Mouse (Mus musculus): Measurements from ENCODE around the gene Cisd2.

Gene Cisd2

GRCm38 (mm10) chr3:135423608-135424212 is at the start of gene Cisd2:
Gene Cisd2 (minus strand): TSS chr3:135423925.
- DNase-seq (ENCODE audit: low spot score in 2 of 2): no peak

DNA sequence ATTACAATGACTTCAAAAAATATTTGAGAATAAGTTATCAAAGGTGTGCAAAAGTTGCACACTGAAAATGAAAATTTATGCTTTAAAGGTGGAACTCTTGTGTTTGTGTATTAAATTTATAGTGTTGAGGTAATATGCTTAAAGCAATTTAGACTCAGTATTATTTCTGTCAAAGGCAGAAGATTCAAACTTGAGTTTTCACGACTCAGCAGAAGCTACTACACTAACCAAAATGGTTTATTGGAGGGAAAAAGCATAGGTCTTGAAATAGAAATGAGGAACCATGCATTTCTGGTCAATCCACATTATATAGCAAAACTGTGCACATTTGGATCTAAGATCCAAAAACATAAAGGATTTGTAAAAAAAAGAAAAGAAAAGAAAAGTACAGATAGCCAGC is 47.1 kb upstream of the Cisd2 start:
- DNase-seq (ENCODE audit: low spot score in 2 of 2): no peak

DNA sequence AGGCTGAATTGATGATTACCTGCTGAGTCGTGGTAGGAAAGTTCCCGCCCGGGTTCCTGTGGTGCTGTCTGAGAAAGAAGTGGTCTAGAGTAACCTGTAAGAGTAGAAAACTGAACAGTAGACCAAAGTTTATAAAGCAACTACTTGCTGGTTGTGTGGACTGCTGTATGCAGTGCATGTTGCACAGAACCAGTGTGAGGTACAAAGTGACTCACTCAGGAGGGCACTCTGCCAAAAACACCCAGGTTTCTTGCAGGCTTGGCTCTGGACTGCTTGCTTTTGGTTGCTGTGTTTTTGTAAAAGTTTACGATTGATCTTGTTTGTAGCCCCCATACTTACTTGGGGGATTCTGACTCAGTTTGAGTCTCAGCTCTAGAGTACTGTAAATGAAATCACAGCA is 46.2 kb upstream of the Cisd2 start:
- peak; percentile 71 to 72 for DNase-seq (ENCODE audit: low spot score in 2 of 2)

GRCm38 (mm10) chr3:135469146-135469545 is 45.4 kb upstream of the Cisd2 start:
- DNase-seq (ENCODE audit: low spot score in 2 of 2): no peak

DNA sequence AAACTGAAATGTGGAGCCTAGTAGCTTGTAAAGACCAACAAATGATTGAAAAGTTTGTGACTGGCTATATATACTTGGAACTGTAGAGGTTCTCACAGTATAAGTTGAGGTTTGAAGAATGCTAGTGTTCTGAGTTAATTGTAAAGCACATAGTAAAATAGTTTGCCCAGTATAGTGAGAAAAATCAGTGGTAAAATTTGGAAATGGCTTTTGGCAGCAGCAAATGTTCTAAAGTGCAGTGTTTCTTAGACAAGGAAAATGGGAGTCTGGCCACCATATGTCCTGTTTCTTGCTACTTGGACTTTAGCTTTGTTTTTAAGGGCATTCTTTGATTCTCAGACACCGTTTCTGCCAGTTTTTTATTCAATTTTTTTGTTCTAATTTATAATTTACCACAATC is 44.7 kb upstream of the Cisd2 start:
- DNase-seq (ENCODE audit: low spot score in 2 of 2): no peak

- DNase-seq (ENCODE audit: low spot score in 2 of 2): no peak
Measured at GRCm38 (mm10) chr3:135458981-135459380, 35.3 kb upstream of the Cisd2 start.

GRCm38 (mm10) chr3:135444930-135445329 is 21.2 kb upstream of the Cisd2 start:
- no peak for DNase-seq (ENCODE audit: low spot score in 2 of 2)

DNA sequence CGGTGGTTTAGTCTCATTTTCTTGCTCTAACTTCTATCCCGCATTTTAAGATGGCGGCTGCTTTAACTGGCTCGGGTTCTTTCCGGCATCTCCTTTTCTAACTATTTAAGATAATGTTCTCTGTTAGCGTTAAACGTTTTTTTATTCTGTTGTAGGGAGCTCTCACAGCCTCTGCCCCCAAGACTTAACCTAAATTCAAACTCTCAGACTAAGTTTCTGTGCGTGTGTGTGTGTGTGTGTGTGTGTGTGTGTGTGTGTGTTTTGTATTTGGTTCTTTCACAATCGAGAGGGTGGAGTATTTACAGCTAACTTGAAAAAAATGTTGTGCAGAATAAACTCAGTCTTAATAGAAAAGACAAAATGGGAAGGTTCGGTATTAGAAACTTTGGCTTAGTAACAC is 16.9 kb upstream of the Cisd2 start:
- DNase-seq (ENCODE audit: low spot score in 2 of 2): no peak

GRCm38 (mm10) chr3:135440221-135440620 is 16.5 kb upstream of the Cisd2 start:
- DNase-seq (ENCODE audit: low spot score in 2 of 2): peak; percentile 40 to 59

- DNase-seq (ENCODE audit: low spot score in 2 of 2): no peak
Measured at GRCm38 (mm10) chr3:135439651-135440050, 15.9 kb upstream of the Cisd2 start.

DNA sequence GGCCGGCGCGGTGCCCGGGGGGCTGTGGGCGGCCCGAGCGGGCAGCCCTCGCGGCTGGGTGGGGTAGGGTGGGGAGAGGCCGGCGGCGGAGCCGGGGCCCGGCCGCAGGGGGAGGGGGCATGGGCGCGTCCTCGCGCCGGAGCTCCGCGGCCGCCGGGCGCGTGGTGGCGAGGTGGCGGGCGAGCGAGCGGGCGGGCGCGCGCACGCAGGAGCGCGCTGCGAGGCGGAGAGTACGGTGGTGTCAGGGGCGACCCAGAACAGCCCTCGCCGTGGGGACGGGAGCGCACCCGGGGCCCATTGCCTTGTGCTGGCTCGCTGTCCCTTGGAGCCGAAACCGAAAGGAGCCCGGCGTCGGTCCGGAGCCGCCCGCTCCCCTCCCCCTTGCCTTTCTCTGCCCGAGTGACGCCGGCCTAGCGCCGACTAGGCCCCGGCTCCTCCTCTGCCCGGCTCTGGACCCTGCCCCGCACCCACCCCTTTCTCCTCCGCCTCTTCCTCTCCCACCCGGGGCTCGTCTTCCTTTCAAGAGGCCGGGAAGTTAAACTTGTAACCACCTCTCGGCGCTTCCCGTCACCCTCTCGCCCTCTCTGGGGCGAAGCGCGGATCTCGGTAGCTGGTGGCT is 15.3 kb upstream of the Cisd2 start:
- peak; percentile 84 for DNase-seq (ENCODE audit: low spot score in 2 of 2)

DNA sequence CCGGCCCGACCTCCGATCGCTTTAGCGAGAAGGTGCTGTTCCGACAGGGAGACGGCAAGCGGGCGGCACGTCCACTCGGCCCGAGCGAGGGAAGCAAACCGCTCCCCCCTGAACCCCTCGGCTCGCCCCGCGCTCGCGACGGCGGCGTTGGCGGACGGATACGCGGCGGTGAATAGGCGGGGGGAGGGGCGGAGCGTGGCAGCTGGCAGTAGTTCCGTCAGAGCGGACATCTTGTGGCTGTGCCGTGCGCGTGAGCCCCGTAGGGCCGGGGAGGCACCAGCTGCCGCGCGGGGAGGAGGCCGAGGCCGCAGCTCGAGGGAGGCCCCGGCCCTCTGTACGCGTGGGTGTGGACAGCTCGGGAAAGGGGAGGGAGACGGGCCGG is 14.8 kb upstream of the Cisd2 start:
- peak; percentile 96 for DNase-seq (ENCODE audit: low spot score in 2 of 2)

GRCm38 (mm10) chr3:135437758-135438495 is 14.2 kb upstream of the Cisd2 start, which contains the start of gene Ube2d3:
Gene Ube2d3 (plus strand): TSS chr3:135438149.
- peak; percentile 99 to 100 for DNase-seq (ENCODE audit: low spot score in 2 of 2)

- DNase-seq (ENCODE audit: low spot score in 2 of 2): no peak
Measured at GRCm38 (mm10) chr3:135436901-135437616, 13.3 kb upstream of the Cisd2 start.

DNA sequence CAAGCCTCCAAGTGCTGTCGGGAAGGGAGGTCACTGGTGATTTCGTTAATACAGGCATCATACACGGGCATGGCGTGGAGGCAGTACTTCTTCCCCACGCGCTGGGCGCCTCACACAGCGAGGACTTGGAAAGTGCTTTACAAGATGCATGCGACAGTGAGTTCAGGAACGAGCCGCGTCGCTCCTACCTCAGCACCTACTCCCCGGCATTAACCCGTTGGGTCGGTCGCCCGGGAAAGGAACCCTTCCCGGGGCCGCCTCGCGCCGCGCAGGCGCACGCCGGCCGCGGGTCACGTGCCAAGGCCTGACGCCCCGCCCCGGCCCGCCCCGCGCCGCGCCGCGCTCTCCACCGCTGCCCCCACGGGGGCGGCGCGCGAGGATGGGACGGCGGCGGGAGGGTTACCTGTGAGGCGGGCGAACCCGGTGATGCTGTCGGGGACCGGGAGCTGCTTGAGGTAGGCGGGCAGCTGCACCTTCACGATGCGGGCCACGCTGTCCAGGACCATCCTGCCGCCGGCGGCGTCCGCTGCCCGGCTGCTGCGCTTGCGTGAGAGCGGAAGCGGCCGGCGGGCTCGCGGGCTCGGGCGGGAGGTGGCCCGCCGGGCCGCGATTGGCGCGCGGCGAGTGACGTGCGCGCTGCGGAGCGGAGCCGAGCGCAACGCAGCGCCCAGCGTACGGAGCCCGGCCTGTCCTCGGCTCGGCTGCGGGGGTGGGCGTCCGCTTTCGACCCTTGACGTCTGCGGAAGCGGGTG is 693 bp downstream of the Cisd2 start:
- peak; percentile 88 to 89 for DNase-seq (ENCODE audit: low spot score in 2 of 2)

DNA sequence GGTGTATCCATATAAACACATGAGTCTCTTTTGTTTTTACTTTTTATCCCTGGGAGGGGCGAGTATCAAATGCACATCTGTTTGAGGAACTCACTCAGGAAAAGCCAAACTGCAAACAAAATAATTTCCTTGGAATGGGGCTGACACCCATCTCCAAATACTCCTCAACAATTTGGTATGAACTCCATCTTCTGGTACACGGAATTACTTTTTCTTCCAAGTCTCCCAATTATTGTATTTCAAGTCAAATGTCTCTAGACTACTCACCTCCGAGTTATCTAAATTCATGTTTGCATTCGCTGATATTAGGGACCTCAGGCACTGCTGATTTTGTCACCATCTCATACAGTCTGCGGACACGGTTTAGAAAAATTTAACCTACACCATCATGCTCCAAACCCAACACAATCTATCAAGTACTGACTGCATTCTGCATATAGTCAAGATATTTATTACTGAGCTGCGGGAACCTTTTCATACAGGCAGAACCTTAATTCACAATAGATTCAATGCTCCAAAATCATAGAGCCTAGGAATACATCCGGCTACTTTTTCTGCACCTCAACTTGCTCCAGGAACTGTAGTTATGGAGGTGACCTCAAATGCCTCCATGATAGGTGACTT is 1.4 kb downstream of the Cisd2 start:
- no peak for DNase-seq (ENCODE audit: low spot score in 2 of 2)

- DNase-seq (ENCODE audit: low spot score in 2 of 2): no peak
Measured at GRCm38 (mm10) chr3:135421310-135421594, 2.5 kb downstream of the Cisd2 start.

DNA sequence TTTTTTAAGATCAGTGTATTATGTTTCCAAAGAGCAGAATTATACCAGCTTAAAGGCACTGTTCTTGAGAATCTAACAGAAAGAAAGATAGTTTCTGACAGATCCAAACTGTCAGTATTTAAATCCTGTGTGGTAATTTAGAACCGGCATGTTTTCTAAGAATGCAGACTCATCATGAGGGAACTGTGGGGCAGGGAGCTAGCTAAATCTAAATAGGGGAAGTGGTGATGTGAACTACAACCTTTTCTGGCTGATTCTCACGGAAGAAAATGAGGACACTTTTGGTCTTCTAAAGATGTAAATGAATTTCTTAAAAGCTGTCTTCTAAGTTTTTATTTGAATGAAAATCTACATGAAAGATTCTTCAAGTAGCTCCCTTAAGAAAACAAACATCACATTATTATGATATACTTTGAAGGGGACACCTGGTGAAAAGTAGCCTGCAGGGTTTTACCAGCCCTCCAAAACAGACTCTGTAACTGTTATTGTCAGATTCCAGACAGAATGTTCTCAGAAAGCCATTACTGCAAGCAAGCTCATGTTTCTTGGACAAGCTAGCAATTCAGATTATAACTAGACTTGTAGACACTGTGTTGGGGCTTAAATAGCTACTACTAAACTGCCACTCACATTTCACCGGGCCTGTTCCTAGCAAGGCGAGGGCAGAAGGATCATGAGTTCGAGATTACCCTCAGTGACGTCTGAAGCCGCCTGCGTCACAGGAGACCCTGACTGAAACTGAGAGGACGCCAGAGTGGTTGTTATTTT is 3.0 kb downstream of the Cisd2 start:
- DNase-seq (ENCODE audit: low spot score in 2 of 2): no peak

DNA sequence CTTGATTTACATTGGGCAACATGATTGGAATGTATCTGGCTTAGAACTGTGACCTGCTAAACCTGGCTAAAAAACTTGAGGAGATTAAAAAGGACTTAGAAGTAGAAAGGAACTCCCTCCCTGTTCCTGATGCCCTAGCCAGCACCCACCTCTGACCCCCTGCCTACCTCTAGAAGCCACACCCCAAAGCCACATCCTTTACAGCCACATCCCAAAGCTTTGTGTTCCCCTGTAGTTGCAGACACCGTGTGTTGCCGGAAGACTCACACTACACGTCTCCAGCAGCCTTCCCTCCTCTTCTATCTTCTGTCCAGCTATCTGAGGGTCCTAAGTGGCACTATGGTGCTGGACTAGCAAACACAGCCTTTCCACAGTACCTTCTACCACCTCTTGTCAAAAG is 5.9 kb downstream of the Cisd2 start:
- no peak for DNase-seq (ENCODE audit: low spot score in 2 of 2)

DNA sequence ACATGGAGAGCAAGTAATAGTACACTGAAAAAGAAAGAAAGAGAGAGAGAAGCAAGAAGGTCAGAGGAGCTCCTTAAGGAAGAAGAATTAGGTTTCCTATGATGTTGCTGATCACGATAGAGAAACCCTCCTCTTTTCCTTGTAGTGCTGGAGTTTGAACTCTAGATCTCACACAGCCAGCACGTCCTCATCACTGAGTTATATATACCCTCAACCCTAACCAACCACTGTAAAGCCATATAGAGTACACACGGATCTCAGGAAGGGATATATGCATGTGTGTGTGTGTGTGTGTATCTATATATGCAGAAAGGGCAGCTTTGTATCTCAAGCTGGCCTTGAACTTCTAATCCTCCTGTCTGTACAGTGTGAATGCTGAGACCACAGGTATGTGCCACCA is 6.5 kb downstream of the Cisd2 start:
- no peak for DNase-seq (ENCODE audit: low spot score in 2 of 2)

GRCm38 (mm10) chr3:135411824-135412223 is 11.9 kb downstream of the Cisd2 start:
- no peak for DNase-seq (ENCODE audit: low spot score in 2 of 2)

Data from right cerebral cortex, postnatal 10 days (tissue).